ENCODE assay signal across 7 mouse cellular contexts in the genomic region with DNA sequence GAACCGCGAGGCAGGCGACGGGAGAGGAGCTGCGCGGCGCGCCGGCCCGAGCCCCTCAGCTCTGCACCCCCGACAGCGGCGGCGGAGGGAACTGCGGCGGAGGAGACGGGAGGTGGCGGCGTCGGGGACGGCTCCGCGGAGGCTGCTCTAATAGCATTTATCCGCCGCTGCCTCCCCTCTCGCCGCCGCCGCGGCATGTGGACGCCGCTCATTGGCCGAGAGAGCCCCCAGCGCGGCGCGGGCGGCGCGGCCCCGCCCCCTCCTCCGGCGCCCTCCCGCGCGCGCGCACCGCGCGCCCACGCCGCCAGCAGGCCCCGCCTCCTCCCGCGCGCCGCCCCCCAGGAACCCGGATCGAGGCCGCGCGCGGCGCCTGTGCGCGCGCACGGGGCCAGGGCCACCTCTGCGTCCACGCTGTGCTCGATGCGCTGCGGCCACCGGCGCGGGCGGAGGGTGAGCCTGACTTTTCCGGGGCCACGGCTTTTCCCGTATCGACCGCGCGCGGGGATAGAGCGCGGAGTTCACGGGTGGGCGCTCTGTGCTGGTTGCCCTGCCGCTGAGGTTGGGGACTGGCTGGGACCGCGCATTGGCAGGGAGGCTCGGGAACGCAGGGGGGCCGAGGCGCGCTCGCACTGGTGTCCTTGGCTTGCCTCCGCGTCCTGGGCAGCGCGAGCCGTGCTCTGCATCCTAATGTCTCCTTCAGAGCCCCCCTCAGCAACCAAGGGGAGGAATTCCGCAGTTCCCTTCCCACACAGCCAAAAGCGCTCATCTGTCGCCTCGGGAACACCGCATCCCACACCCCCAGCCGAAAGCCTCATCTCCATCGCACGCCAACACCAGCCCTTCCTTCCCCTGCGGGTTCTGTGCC. TPM values are rescaled to one million over a fixed set of nuclear protein-coding genes. Genes with fewer than 3 reads are reported as not detected.
DNase-seq lines count a peak whose midpoint lies in the region; ATAC-seq and TF ChIP-seq lines count a peak whose summit lies in the region.

Gene Atp2a2, minus strand, starts transcription at position 149 of the 865 bp plus-strand sequence.

- peak; percentile 90 for TF ChIP-seq POLR2A in small intestine, adult 2 months (IDR thresholded peaks at IDR 0.05; ENCODE audit: low read depth, low read length)

- H3K36me3 ChIP-seq in intestine, postnatal 0 days (ENCODE audit: control insufficient read depth, insufficient read depth) = peaks cover 4% of the 10 kb centered on the region; the same call in 1 of the 2 replicates
- H3K36me3 ChIP-seq in midbrain, embryonic 12.5 days = 0 out of 2 replicates have a peak, but pooled peaks cover 9% of the 10 kb centered on the region
- H3K36me3 ChIP-seq in small intestine, adult 2 months (ENCODE audit: control insufficient read depth, insufficient read depth, low read length) = peaks cover 9% of the 10 kb centered on the region

- peak within 1 kb of the TSS; percentile 100 for H3K27ac ChIP-seq in intestine, postnatal 0 days (ENCODE audit: low read depth, low read length)
- peak within 1 kb of the TSS; percentile 99 for H3K27ac ChIP-seq in midbrain, embryonic 12.5 days (replicated peaks)
- peak within 1 kb of the TSS; percentile 80 for H3K27ac ChIP-seq in small intestine, adult 2 months (ENCODE audit: insufficient read depth, low read depth, low read length)

- peak within 1 kb of the TSS; percentile 97 for H3K9ac ChIP-seq in intestine, postnatal 0 days (ENCODE audit: low read depth, low read length)
- H3K9ac ChIP-seq in midbrain, embryonic 12.5 days (replicated peaks) = peak within 1 kb of the TSS; percentile 99

- H3K9me3 ChIP-seq in intestine, postnatal 0 days (ENCODE audit: control insufficient read depth) = no peaks in the 10 kb centered on the region
- no peaks in the 10 kb centered on the region for H3K9me3 ChIP-seq in midbrain, embryonic 12.5 days

- peak; percentile 52 for TF ChIP-seq CTCF in intestine, postnatal 0 days (IDR thresholded peaks at IDR 0.05; ENCODE audit: low read depth)
- peak; percentile 31; the same call in 1 of the 2 replicates for TF ChIP-seq CTCF in small intestine, adult 2 months (IDR thresholded peaks at IDR 0.05; ENCODE audit: extremely low read depth, insufficient read length, insufficient replicate concordance, low read depth, low read length)

- peak; percentile 96 for DNase-seq in adrenal gland, adult 2 months
- peak; percentile 89 for DNase-seq in embryo, embryonic 11.5 days (ENCODE audit: low read depth, low spot score)
- DNase-seq in gonadal fat pad, adult 2 months (ENCODE audit: low read depth) = no peak
- DNase-seq in left cerebral cortex, postnatal 4 days = peak; percentile 94

- 0 out of 2 replicates have a peak, but pooled peaks cover 4% of the 10 kb centered on the region for H3K4me1 ChIP-seq in intestine, postnatal 0 days (replicated peaks; ENCODE audit: control insufficient read depth, insufficient read depth, low read length)
- H3K4me1 ChIP-seq in midbrain, embryonic 12.5 days = peaks cover 36% of the 10 kb centered on the region
- no peaks in the 10 kb centered on the region; the same call in 1 of the 2 replicates for H3K4me1 ChIP-seq in small intestine, adult 2 months (ENCODE audit: control insufficient read depth, insufficient read depth, insufficient read length, low read length)

- H3K27me3 ChIP-seq in intestine, postnatal 0 days (replicated peaks; ENCODE audit: control insufficient read depth, insufficient read depth, low read length) = no peaks in the 10 kb centered on the region
- H3K27me3 ChIP-seq in midbrain, embryonic 12.5 days = no peaks in the 10 kb centered on the region
- H3K27me3 ChIP-seq in small intestine, adult 2 months (ENCODE audit: control insufficient read depth, insufficient read depth, low read length) = no peaks in the 10 kb centered on the region

- peak; percentile 93 for ATAC-seq in intestine, postnatal 0 days
- ATAC-seq in midbrain, embryonic 12.5 days (ENCODE audit: low FRiP score, low read depth) = peak; percentile 93

- under 1% methylated on average over 85 of the region's 113 CpGs for WGBS in intestine, postnatal 0 days
- under 1% methylated on average over 97 of the region's 113 CpGs for WGBS in midbrain, embryonic 12.5 days
- WGBS in small intestine, adult 2 months = under 1% methylated on average over 106 of the region's 113 CpGs

- peak within 1 kb of the TSS; percentile 90 for H3K4me3 ChIP-seq in intestine, postnatal 0 days (ENCODE audit: low read depth, low read length)
- H3K4me3 ChIP-seq in midbrain, embryonic 12.5 days = peak within 1 kb of the TSS; percentile 85
- peak within 1 kb of the TSS; percentile 99 for H3K4me3 ChIP-seq in small intestine, adult 2 months (ENCODE audit: low read depth, low read length)

- H3K4me2 ChIP-seq in intestine, postnatal 0 days (replicated peaks; ENCODE audit: low read depth) = peak within 1 kb of the TSS; percentile 82
- peak within 1 kb of the TSS; percentile 73 for H3K4me2 ChIP-seq in midbrain, embryonic 12.5 days (replicated peaks)

- intact Hi-C loops in left cerebral cortex, postnatal 4 days (cut with DNase I) = loop anchor here (5.0 kb wide), 1 partner anchor 120 kb away; no protein-coding TSS in a partner anchor

RNA-seq across cellular contexts. Expression of gene Atp2a2, which starts in this region (rescaled TPM):
- 100 to 1,000 TPM; 159 to 186 TPM for total RNA-seq in adrenal gland, adult 2 months (2021)
- 50.5 and 66.8 TPM in 2 replicates for polyA plus RNA-seq in adrenal gland, adult 2 months (2012; rRNA removed)
- polyA plus RNA-seq in gonadal fat pad, adult 2 months (2012; rRNA removed) = 97.9 and 146 TPM in 2 replicates
- polyA plus RNA-seq in intestine, postnatal 0 days (2015; fragmentation: Nextera tagmentation; extraction: Ambion mirVana) = 26.1 and 27.3 TPM in 2 replicates
- 100 to 1,000 TPM; 385 to 392 TPM for total RNA-seq in left cerebral cortex, postnatal 4 days (2021)
- 59.4 and 78.0 TPM in 2 replicates for polyA plus RNA-seq in midbrain, embryonic 12.5 days (2016; fragmentation: Nextera tagmentation; extraction: Ambion mirVana)
- polyA plus RNA-seq in small intestine, adult 2 months (2012; rRNA removed) = 47.2 and 60.1 TPM in 2 replicates
